Mouse (Mus musculus) splenic B cell, adult 2 months (primary cell): ENCODE results near the gene Gab2.

Experiments used
- DNase-seq: peaks from one replicate; pipeline ENCODE4 v3.0.0-alpha.2; 2011; ENCODE audit warnings: low read depth, low spot score
- H3K27me3 ChIP-seq: 2 replicates; pipeline ENCODE4 v1.6.1; 2012; ENCODE audit warnings: mild to moderate bottlenecking, low read length, moderate library complexity, mixed read lengths; ENCODE audit not compliant: control insufficient read depth, poor library complexity, insufficient read depth, severe bottlenecking
- H3K36me3 ChIP-seq: 2 replicates; pipeline ENCODE4 v1.6.1; 2012; ENCODE audit warnings: mild to moderate bottlenecking, low read length, moderate library complexity, mixed read lengths; ENCODE audit not compliant: control insufficient read depth, poor library complexity, insufficient read depth, severe bottlenecking

The Gab2 gene

DNA sequence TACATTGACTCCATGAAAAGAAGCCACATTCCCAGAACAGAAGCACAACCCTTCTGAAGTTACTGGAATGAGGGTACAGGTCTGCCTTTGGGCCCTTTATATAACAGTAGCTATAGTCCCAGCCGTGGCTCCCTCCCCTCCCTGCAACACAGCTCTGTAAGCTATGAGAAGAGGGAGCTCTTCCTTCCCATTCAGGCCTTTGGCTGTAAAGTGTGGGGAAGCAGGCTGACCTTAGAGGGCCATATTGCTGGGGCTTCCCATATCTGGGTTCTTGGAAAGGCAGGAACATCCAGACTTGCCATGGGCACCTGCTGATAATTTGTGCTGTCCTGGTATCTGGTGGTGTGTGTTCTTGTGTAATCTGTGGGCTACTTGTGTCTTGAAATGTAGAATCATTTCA is 226.2 kb downstream of the Gab2 start:
- Histone ChIP-seq H3K36me3 (no peaks in the 10 kb centered on the region), H3K27me3 (no peaks in the 10 kb centered on the region)
- DNase-seq = no peak

DNA sequence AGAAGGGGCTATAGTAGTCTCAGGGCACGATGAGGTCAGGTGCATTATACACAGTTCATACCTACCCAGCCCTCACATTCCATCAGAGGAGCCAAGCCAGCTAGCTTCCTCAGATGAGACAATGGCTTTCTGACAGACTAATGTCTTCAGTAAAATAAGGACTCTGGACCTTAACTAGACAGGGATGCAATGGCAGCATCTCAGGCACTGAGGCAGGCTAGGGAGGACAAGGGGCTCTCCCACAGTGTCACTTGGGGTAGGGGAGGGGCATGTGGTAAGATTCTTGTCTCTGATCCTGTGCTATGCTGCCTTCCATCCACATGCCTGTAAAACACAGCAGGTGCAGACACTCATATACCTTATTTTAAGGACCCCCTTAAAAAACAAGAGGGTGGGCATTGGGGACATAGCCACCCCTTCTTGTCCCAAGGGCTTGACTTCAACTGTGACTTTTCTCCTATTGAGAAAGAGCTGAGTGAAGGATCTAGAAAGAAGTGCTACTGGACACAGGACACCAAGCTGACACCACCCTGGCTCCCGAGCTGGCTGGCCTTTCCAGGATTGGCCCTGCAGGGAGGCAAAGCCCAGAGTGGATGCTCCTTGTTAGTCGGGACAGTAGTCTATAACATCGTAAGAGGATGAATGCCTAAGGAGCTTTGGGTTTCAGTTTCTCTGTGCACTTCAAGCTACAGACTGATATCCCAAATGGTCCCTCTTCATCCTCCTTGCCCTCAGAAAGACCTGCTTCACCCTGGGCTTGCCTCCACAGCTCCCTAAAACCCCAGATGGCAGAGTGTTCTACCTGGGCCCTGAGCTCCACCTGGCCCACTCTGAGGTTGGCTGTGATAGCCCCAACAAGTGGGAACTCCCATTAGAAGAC is 228.3 kb downstream of the Gab2 start:
- Histone ChIP-seq H3K36me3 (no peaks in the 10 kb centered on the region), H3K27me3 (no peaks in the 10 kb centered on the region)
- DNase-seq = no peak

DNA sequence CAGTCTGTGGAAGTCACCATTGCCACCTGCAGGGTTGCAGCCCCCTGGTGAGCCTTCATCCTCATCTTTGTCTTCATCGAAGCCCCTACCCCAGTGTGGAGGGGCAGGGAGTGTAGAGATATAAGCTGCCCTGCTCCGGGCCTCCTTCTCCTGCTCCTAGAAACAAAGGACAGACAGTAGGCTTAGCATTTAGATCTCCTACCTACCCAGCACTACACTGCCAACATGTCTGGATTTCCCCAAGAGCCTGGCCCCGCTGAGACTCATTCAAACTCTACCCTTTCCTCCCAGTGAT is 228.9 kb downstream of the Gab2 start:
- DNase-seq = no peak
- Histone ChIP-seq H3K27me3 (no peaks in the 10 kb centered on the region), H3K36me3 (no peaks in the 10 kb centered on the region)

DNA sequence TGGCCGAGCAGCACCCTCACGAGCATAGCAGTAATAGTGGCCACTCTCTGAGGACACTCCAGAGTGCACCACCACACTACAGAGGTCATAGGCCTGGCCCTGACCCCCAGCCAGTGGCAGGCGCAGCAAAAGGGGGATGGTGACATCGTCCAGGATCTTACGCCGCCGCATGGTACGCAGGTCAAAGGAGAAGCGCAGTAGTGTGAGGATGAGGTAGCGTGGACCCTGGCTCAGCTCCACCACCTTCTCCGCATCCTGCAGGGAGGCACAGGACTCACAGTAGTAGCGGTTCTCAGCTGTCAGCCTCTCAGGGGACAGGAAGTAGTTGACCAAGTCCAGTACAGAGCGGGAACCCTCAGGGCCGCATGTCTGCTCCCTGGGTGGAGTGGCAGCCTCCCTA is 230.2 kb downstream of the Gab2 start:
- Histone ChIP-seq H3K27me3 (no peaks in the 10 kb centered on the region), H3K36me3 (no peaks in the 10 kb centered on the region)
- DNase-seq = no peak

DNA sequence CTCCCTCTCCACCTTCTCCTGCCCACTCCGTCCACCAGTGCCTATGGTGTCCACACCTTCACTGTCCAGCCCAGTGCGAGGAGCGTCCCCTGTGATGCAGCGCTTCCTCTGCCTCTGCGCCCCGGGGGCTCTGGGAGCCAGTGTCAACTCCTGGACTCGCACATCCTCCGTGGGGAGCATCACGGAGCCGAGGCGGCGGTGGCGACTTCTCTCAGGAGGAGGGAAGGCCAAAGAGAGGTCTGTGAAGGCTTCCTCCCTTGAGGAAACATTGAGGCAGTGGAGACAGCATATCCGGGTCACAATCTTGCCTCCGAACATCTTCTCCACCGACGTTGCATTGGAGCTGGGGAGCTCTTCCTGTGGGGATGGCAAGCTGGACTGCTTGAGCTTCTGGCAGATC is 230.8 kb downstream of the Gab2 start:
- no peaks in the 10 kb centered on the region for H3K36me3 ChIP-seq
- H3K27me3 ChIP-seq = no peaks in the 10 kb centered on the region
- DNase-seq = no peak

DNA sequence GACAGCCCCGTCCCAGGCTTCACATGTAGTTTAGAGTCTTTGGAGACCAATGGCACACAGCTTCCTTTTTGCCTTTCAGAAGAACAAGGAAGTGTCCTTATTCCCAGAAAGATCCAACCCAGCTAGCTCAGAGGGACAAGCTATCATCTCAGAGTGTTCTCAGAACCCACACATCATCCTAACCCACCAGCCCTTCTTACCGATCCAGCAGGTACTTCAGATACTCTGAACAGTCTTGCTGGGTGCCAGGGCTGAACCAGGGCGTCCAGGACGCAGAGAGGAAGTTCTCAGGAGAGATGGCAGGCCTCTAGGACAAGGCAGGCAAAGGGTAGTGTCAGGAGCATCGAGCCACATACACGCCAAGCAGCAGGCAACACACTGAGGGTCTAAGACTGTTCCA is 231.5 kb downstream of the Gab2 start:
- Histone ChIP-seq H3K36me3 (no peaks in the 10 kb centered on the region), H3K27me3 (no peaks in the 10 kb centered on the region)
- no peak for DNase-seq

DNA sequence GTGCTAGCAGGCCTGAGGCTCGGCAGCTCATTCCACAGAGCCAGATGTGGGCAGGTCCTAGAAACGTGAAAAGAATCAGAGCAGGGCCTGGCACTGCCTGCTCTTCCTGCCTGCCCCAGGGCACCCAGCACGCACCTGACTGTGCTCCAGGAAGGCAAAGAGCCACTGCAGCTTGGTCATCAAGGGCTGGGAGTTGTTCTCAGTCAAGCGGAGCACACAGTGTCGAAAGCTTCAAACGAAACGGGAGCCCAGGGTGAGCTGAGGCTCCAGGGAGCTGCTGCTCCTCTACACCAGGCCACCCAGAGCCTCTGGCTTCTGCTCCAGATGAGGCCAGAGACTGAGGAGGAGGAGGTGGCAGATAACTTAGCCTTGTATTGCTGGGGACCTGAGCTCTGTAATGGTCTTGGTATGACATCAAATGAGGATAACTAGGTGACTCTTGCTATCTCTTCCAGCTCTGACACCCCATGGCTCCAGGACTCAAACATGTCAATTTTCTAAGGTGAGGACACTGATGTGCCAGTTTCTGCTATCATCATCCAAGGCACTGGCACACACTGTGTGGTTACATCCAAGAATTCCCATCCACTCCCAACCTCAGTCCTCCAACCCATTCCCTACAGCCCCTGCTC is 232.1 kb downstream of the Gab2 start:
- no peak for DNase-seq
- H3K36me3 ChIP-seq = no peaks in the 10 kb centered on the region
- H3K27me3 ChIP-seq = no peaks in the 10 kb centered on the region

DNA sequence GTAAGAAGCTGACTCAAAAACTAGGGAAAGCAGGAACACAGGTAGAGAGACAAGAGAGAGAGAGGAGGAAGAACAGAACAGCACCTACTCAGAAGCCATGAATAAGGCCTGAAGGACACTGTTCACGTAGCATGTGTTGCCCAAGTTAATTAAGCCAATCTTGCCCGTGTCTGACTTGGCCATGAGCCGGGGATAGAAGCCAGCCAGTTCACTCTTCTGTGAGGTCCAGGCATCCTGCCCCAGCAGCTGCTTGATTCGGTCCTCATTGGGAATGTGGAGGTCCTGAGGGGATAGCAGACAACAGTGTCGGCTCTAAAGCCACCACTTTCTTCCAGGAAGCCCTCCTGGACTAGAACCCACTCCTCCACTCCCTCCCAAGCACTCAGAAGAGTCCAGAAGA is 233.3 kb downstream of the Gab2 start:
- H3K36me3 ChIP-seq = no peaks in the 10 kb centered on the region
- no peak for DNase-seq
- no peaks in the 10 kb centered on the region for H3K27me3 ChIP-seq

DNA sequence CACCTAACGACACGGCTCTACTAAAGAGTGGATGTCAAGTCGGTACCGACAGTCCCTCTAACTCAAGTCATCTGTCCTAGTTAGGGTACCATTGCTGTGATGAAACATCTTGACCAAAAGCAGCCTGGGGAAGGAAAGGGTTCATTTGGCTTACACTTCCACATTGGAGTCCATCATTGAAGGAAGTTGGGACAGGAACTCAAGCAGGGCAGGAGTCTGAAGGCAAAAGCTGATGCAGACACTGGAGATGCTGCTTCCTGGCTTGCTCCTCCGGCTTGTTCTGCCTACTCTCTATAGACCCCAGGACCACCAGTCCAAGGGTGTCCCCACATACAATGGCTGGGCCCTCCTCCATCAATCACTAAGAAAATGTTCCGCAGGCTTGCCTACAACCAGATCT is 234.3 kb downstream of the Gab2 start:
- Histone ChIP-seq H3K27me3 (no peaks in the 10 kb centered on the region), H3K36me3 (no peaks in the 10 kb centered on the region)
- DNase-seq = no peak

DNA sequence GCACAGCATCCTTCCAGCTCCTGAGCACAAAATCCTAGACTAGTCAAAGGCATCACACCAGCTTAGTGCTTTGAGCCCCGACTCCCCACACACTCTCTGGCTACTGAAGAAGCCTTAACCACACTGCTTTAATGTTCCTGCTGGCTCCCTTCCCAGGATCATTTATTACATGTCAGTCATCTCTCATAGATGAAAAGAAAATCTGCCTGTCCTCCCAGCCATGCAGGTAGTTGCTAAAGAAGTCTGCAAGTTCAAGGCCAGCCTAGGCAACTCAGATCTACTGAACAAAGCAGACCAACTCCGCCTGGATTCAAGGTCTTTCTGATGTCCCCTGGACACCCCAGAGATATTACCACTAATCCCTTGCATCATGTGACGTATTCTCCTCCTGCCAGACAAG is 236.3 kb downstream of the Gab2 start:
- H3K27me3 ChIP-seq = no peaks in the 10 kb centered on the region
- DNase-seq = no peak
- H3K36me3 ChIP-seq = no peaks in the 10 kb centered on the region

DNA sequence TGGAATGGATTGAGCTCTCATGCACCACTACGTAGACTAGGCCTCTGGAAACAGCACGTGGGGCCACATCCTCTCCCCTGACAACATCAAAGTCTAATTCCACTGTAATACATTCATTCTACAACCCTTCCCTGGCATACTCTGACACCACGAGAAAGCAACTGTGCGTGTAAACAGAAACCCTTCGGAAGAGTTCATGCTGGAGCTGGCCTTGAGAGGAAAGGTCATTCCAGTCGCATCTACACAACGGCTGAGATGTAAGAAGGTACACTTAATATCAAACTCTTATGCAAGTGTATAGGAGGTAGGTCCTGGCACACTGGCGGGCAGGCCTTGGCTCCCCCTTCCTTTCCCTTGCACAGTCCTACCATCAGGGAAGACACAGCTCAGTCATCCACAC is 243.0 kb downstream of the Gab2 start:
- Histone ChIP-seq H3K27me3 (no peaks in the 10 kb centered on the region), H3K36me3 (no peaks in the 10 kb centered on the region)
- DNase-seq = no peak

DNA sequence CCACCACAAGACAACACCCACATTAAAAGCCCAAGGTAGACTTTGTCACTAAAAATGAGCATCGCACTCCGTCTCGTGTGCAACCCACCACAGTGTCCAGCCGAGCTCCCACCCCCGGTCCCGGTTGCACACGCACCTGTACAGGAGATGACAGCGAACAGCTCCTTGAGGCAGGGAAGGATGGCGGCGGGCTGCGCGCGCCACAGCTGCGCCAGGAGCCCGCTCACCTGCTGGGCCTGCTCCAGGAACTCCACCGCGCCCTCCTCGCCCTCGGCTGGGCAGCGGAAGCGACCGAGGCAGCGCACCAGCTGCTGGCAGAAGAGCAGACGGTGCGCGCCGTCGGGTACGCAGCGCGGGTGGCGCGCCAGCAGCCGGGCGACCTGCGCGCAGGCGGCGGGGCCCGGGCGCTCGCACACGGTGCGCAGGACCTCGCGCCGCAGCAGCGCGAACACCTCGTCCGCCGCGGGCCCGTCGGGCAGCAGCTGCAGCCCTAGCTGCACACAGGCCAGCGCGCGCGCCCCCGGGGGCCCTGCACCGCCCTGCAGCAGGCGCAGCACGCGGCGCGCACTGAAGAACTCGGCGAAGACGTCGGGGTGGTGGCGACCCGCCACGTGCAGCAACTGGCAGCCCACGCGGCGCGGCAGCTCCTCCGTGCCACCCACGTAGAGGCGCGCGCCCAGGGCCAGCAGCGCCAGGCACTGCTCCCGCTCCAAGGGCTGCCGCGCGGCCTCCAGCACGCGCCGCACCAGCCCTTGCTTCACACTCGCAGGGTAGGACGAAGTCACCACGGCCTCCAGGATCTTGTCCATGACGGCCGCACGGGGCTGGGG is 244.0 kb downstream of the Gab2 start:
- DNase-seq = no peak
- Histone ChIP-seq H3K27me3 (no peaks in the 10 kb centered on the region), H3K36me3 (no peaks in the 10 kb centered on the region)

DNA sequence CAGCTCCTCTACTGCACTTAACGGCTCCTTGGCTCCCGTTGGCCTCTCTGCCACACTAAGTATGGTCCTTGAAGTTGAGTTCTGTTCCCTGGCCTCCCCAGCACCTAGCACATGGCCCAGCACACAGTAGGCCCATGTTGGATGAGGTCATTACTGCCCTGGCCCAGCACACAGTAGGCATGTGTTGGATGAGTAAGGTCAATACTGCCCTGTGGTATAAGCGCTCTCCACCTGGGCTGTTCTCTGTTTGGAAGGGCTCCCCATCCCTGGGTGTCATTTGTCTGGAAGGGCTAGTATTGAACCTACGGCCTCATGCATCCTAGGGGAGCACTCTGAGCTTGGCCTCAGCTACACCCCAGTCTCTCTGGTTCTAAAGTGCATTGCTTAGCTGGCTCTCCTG is 246.0 kb downstream of the Gab2 start:
- DNase-seq = no peak
- no peaks in the 10 kb centered on the region for H3K36me3 ChIP-seq
- no peaks in the 10 kb centered on the region for H3K27me3 ChIP-seq

DNA sequence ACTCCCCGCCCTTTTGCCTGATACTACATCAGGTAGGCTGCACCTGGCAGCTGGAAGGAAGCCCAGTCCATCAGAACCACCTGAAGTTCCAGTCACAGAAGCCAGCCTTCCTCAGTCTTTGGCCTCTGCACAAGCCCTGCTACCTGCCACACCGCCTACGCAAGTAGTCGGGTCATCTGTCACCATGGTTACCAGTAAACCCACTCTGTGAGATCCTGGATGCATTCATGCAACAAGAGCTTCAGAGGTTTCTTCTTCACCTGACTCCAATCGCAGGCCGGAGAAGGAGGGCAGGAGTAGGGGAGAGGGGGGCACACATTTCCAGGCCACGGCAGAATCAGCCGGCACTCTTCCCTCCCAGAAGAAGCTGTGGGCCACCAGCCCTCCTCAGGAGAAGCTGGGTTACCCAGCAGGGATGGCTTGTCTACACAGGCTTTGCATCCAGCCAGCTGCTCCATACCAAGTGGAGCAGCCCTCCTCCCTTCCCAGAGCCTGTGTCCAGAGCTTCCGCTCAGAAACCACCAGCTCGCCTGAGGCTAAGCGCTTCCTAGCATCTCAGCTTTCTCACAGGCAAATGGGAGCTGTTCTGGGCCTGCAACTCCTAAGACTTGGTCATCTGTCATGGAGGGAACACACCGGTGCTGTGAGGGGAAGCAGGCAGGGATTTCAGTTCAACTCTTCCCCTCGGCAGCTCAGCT is 247.7 kb downstream of the Gab2 start:
- no peaks in the 10 kb centered on the region for H3K36me3 ChIP-seq
- no peak for DNase-seq

DNA sequence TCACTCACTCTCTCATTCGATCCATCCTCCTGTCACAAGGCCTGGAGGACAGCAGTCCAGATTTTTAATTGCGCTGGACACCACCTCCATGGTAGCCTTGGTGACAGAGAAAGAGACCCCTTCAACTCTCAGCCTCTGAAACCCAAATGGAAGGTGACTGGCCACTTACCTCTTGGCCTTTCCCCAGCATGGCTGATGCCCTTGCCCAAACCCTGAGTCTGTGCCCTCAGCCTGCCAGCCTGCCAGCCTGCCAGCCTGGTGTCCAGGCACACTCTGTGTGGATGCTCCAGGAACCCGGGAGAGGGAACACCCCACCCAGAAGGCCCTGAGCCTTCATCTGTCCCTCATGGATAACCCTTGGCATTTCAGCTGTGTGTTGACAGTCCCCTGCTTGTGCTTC is 248.3 kb downstream of the Gab2 start:
- H3K36me3 ChIP-seq = no peaks in the 10 kb centered on the region
- DNase-seq = no peak
- H3K27me3 ChIP-seq = no peaks in the 10 kb centered on the region

More for the DNA sequence above, 247.7 kb downstream of the Gab2 start:
- H3K27me3 ChIP-seq = no peaks in the 10 kb centered on the region
